Mouse (Mus musculus): ENCODE data around the gene Dlg2. TPM values are rescaled to one million over a fixed set of nuclear protein-coding genes. Genes with fewer than 3 reads are reported as not detected.

Gene Dlg2
- polyA plus RNA-seq, 1 experiment from 2014 or later, result 3.0 TPM

- Histone ChIP-seq H3K4me2 (ENCODE audit: low read depth, low read length, severe bottlenecking) (no peak overlapping the region), H3K9ac (ENCODE audit: low read length) (no peak overlapping the region), H3K27ac (ENCODE audit: low read depth, low read length) (no peak overlapping the region), H3K4me1 (replicated peaks; ENCODE audit: control insufficient read depth, insufficient read depth, low read length) (no peaks in the 10 kb centered on the region), H3K27me3 (ENCODE audit: control insufficient read depth, insufficient read depth, low read length) (no peaks in the 10 kb centered on the region), H3K36me3 (ENCODE audit: control insufficient read depth, insufficient read depth, low read length) (no peaks in the 10 kb centered on the region), H3K9me3 (ENCODE audit: control insufficient read depth, low read length) (no peaks in the 10 kb centered on the region), H3K4me3 (ENCODE audit: low read depth, low read length) (no peak overlapping the region)
- DNase-seq (ENCODE audit: low spot score) (no peak), ATAC-seq (replicated peaks; ENCODE audit: low FRiP score) (no peak)
- WGBS, result 95% methylated on average over 5 of the region's 5 CpGs
Observed at GRCm38 (mm10) chr7:90949212-90949611, 472.7 kb downstream of the Dlg2 start.

GRCm38 (mm10) chr7:90977241-90977640 is 500.8 kb downstream of the Dlg2 start:
- Histone ChIP-seq H3K9ac (ENCODE audit: low read length) (no peak overlapping the region), H3K36me3 (ENCODE audit: control insufficient read depth, insufficient read depth, low read length) (no peaks in the 10 kb centered on the region), H3K27me3 (ENCODE audit: control insufficient read depth, insufficient read depth, low read length) (no peaks in the 10 kb centered on the region), H3K4me1 (replicated peaks; ENCODE audit: control insufficient read depth, insufficient read depth, low read length) (no peaks in the 10 kb centered on the region), H3K27ac (ENCODE audit: low read depth, low read length) (no peak overlapping the region), H3K4me3 (ENCODE audit: low read depth, low read length) (no peak overlapping the region), H3K9me3 (ENCODE audit: control insufficient read depth, low read length) (no peaks in the 10 kb centered on the region), H3K4me2 (ENCODE audit: low read depth, low read length, severe bottlenecking) (no peak overlapping the region)
- DNase-seq (ENCODE audit: low spot score) (no peak), ATAC-seq (replicated peaks; ENCODE audit: low FRiP score) (0 out of 2 replicates have a peak, but pooled peaks have one; percentile 49)

- no peak overlapping the region for H3K4me2 ChIP-seq (ENCODE audit: low read depth, low read length, severe bottlenecking)
- H3K9ac ChIP-seq (ENCODE audit: low read length), result no peak overlapping the region
- ATAC-seq (replicated peaks; ENCODE audit: low FRiP score) (0 out of 2 replicates have a peak, but pooled peaks have one; percentile 52), DNase-seq (ENCODE audit: low spot score) (no peak)
- no peaks in the 10 kb centered on the region for H3K27me3 ChIP-seq (ENCODE audit: control insufficient read depth, insufficient read depth, low read length)
- no peak overlapping the region for H3K27ac ChIP-seq (ENCODE audit: low read depth, low read length)
- H3K4me3 ChIP-seq (ENCODE audit: low read depth, low read length), result no peak overlapping the region
- H3K9me3 ChIP-seq (ENCODE audit: control insufficient read depth, low read length), result no peaks in the 10 kb centered on the region
- H3K4me1 ChIP-seq (replicated peaks; ENCODE audit: control insufficient read depth, insufficient read depth, low read length), result no peaks in the 10 kb centered on the region
- no peaks in the 10 kb centered on the region for H3K36me3 ChIP-seq (ENCODE audit: control insufficient read depth, insufficient read depth, low read length)
Observed at GRCm38 (mm10) chr7:90982069-90982468, 505.6 kb downstream of the Dlg2 start.

- WGBS, result 79% methylated on average over 2 of the region's 2 CpGs
- no peak for ATAC-seq (replicated peaks; ENCODE audit: low FRiP score)
- H3K9ac ChIP-seq (ENCODE audit: low read length), result no peak overlapping the region
Observed at GRCm38 (mm10) chr7:91010655-91011054, 534.2 kb downstream of the Dlg2 start.

GRCm38 (mm10) chr7:91044998-91045741 is 568.7 kb downstream of the Dlg2 start:
- WGBS, result 88% methylated on average over 4 of the region's 4 CpGs
- no peak overlapping the region for H3K4me2 ChIP-seq (ENCODE audit: low read depth, low read length, severe bottlenecking)
- H3K4me1 ChIP-seq (replicated peaks; ENCODE audit: control insufficient read depth, insufficient read depth, low read length), result no peaks in the 10 kb centered on the region
- no peak overlapping the region for H3K4me3 ChIP-seq (ENCODE audit: low read depth, low read length)
- DNase-seq (ENCODE audit: low spot score) (no peak), ATAC-seq (replicated peaks; ENCODE audit: low FRiP score) (no peak)
- H3K27ac ChIP-seq (ENCODE audit: low read depth, low read length), result no peak overlapping the region
- H3K36me3 ChIP-seq (ENCODE audit: control insufficient read depth, insufficient read depth, low read length), result no peaks in the 10 kb centered on the region
- no peak overlapping the region for H3K9ac ChIP-seq (ENCODE audit: low read length)
- H3K27me3 ChIP-seq (ENCODE audit: control insufficient read depth, insufficient read depth, low read length), result no peaks in the 10 kb centered on the region
- no peaks in the 10 kb centered on the region for H3K9me3 ChIP-seq (ENCODE audit: control insufficient read depth, low read length)

More at GRCm38 (mm10) chr7:91010655-91011054, 534.2 kb downstream of the Dlg2 start:
- Histone ChIP-seq H3K4me1 (replicated peaks; ENCODE audit: control insufficient read depth, insufficient read depth, low read length) (no peaks in the 10 kb centered on the region), H3K27ac (ENCODE audit: low read depth, low read length) (no peak overlapping the region), H3K36me3 (ENCODE audit: control insufficient read depth, insufficient read depth, low read length) (no peaks in the 10 kb centered on the region), H3K4me2 (ENCODE audit: low read depth, low read length, severe bottlenecking) (no peak overlapping the region), H3K9me3 (ENCODE audit: control insufficient read depth, low read length) (no peaks in the 10 kb centered on the region), H3K27me3 (ENCODE audit: control insufficient read depth, insufficient read depth, low read length) (no peaks in the 10 kb centered on the region), H3K4me3 (ENCODE audit: low read depth, low read length) (no peak overlapping the region)
- DNase-seq (ENCODE audit: low spot score), result no peak

- no peak overlapping the region for H3K27ac ChIP-seq (ENCODE audit: low read depth, low read length)
- H3K9me3 ChIP-seq (ENCODE audit: control insufficient read depth, low read length), result no peaks in the 10 kb centered on the region
- H3K4me1 ChIP-seq (replicated peaks; ENCODE audit: control insufficient read depth, insufficient read depth, low read length), result no peaks in the 10 kb centered on the region
- H3K4me3 ChIP-seq (ENCODE audit: low read depth, low read length), result no peak overlapping the region
- no peaks in the 10 kb centered on the region for H3K27me3 ChIP-seq (ENCODE audit: control insufficient read depth, insufficient read depth, low read length)
- 92% methylated on average over 1 of the region's 1 CpGs for whole genome bisulfite sequencing
- H3K4me2 ChIP-seq (ENCODE audit: low read depth, low read length, severe bottlenecking), result no peak overlapping the region
- no peaks in the 10 kb centered on the region for H3K36me3 ChIP-seq (ENCODE audit: control insufficient read depth, insufficient read depth, low read length)
- DNase-seq (ENCODE audit: low spot score) (no peak), ATAC-seq (replicated peaks; ENCODE audit: low FRiP score) (no peak)
- no peak overlapping the region for H3K9ac ChIP-seq (ENCODE audit: low read length)
Observed at GRCm38 (mm10) chr7:91045742-91046098, 569.2 kb downstream of the Dlg2 start.

- DNase-seq (ENCODE audit: low spot score), result no peak
- WGBS, result 65% methylated on average over 12 of the region's 12 CpGs
- H3K27ac ChIP-seq (ENCODE audit: low read depth, low read length), result no peak overlapping the region
Observed at GRCm38 (mm10) chr7:91063297-91064040, 587.0 kb downstream of the Dlg2 start.

GRCm38 (mm10) chr7:91071751-91072707 is 595.6 kb downstream of the Dlg2 start:
- Histone ChIP-seq H3K4me2 (ENCODE audit: low read depth, low read length, severe bottlenecking) (no peak overlapping the region), H3K27ac (ENCODE audit: low read depth, low read length) (no peak overlapping the region), H3K4me3 (ENCODE audit: low read depth, low read length) (no peak overlapping the region), H3K27me3 (ENCODE audit: control insufficient read depth, insufficient read depth, low read length) (no peaks in the 10 kb centered on the region), H3K9ac (ENCODE audit: low read length) (no peak overlapping the region), H3K4me1 (replicated peaks; ENCODE audit: control insufficient read depth, insufficient read depth, low read length) (no peaks in the 10 kb centered on the region), H3K9me3 (ENCODE audit: control insufficient read depth, low read length) (no peaks in the 10 kb centered on the region), H3K36me3 (ENCODE audit: control insufficient read depth, insufficient read depth, low read length) (no peaks in the 10 kb centered on the region)
- DNase-seq (ENCODE audit: low spot score) (no peak), ATAC-seq (replicated peaks; ENCODE audit: low FRiP score) (peak; percentile 54)
- 59% methylated on average over 9 of the region's 9 CpGs for WGBS

More at GRCm38 (mm10) chr7:91063297-91064040, 587.0 kb downstream of the Dlg2 start:
- no peaks in the 10 kb centered on the region for H3K36me3 ChIP-seq (ENCODE audit: control insufficient read depth, insufficient read depth, low read length)
- H3K4me1 ChIP-seq (replicated peaks; ENCODE audit: control insufficient read depth, insufficient read depth, low read length), result no peaks in the 10 kb centered on the region
- ATAC-seq (replicated peaks; ENCODE audit: low FRiP score), result no peak
- H3K9ac ChIP-seq (ENCODE audit: low read length), result no peak overlapping the region
- no peak overlapping the region for H3K4me2 ChIP-seq (ENCODE audit: low read depth, low read length, severe bottlenecking)
- H3K4me3 ChIP-seq (ENCODE audit: low read depth, low read length), result no peak overlapping the region
- no peaks in the 10 kb centered on the region for H3K27me3 ChIP-seq (ENCODE audit: control insufficient read depth, insufficient read depth, low read length)
- no peaks in the 10 kb centered on the region for H3K9me3 ChIP-seq (ENCODE audit: control insufficient read depth, low read length)

Data from forebrain, embryonic 11.5 days (tissue).